Mouse (Mus musculus): Measurements from ENCODE around the gene Csf3.
"Not testable (repeated sequence)": the region's sequence is repeated elsewhere in the genome, so short reads cannot be mapped to it uniquely, and the experiment has no call there.

Gene Csf3

GRCm38 (mm10) chr11:98697225-98697624 is 3.8 kb upstream of the Csf3 start:
- DNase-seq, result no peak

GRCm38 (mm10) chr11:98698849-98699640 is 2.0 kb upstream of the Csf3 start:
- DNase-seq, result no peak

GRCm38 (mm10) chr11:98699911-98700310 is 1.2 kb upstream of the Csf3 start:
- DNase-seq, result no peak

- DNase-seq, result no peak
These were observed 1.3 kb downstream of the Csf3 start for GRCm38 (mm10) chr11:98702323-98702722.

GRCm38 (mm10) chr11:98705021-98705420 is 4.0 kb downstream of the Csf3 start:
- no peak for DNase-seq

- no peak for DNase-seq
These were observed 6.6 kb downstream of the Csf3 start for GRCm38 (mm10) chr11:98707401-98708281.

- no peak for DNase-seq
These were observed 7.4 kb downstream of the Csf3 start for GRCm38 (mm10) chr11:98708282-98708956.

GRCm38 (mm10) chr11:98709001-98709741 is 8.1 kb downstream of the Csf3 start:
- no peak for DNase-seq

- peak; percentile 61 for DNase-seq
These were observed 9.5 kb downstream of the Csf3 start for GRCm38 (mm10) chr11:98710416-98711045.

- no peak for DNase-seq
These were observed 10.0 kb downstream of the Csf3 start for GRCm38 (mm10) chr11:98711046-98711434.

- not testable (repeated sequence) for DNase-seq
These were observed 10.9 kb downstream of the Csf3 start for GRCm38 (mm10) chr11:98712009-98712408.

GRCm38 (mm10) chr11:98713703-98714102 is 12.6 kb downstream of the Csf3 start:
- no peak for DNase-seq

GRCm38 (mm10) chr11:98715946-98716345 is 14.9 kb downstream of the Csf3 start:
- no peak for DNase-seq

- peak; percentile 78 for DNase-seq
These were observed 16.8 kb downstream of the Csf3 start for GRCm38 (mm10) chr11:98717904-98718303.

GRCm38 (mm10) chr11:98720756-98721155 is 19.7 kb downstream of the Csf3 start:
- no peak for DNase-seq

GRCm38 (mm10) chr11:98721458-98722226 is 20.6 kb downstream of the Csf3 start:
- DNase-seq, result peak; percentile 76

GRCm38 (mm10) chr11:98723098-98723497 is 22.0 kb downstream of the Csf3 start:
- DNase-seq, result no peak

- no peak for DNase-seq
These were observed 25.0 kb downstream of the Csf3 start for GRCm38 (mm10) chr11:98725926-98726506.

- DNase-seq, result peak; percentile 95
These were observed 28.1 kb downstream of the Csf3 start, which contains the start of gene Med24 for GRCm38 (mm10) chr11:98729119-98729588. Gene Med24 (minus strand): TSS chr11:98729435.

- DNase-seq, result no peak
These were observed 29.7 kb downstream of the Csf3 start for GRCm38 (mm10) chr11:98730727-98731126.

GRCm38 (mm10) chr11:98731134-98731533 is 30.1 kb downstream of the Csf3 start:
- DNase-seq, result peak; percentile 91
